ENCODE assay signal across 2 mouse cellular contexts in genomic region chr14:20637818-20638574, GRCm38 (mm10).
TF ChIP-seq lines count a peak whose summit lies in the region.

No protein-coding gene starts in this region.

TF ChIP-seq in CH12.LX, 34 proteins besides CTCF, POLR2A, EP300 and RAD21:
- TF ChIP-seq E2F4 (IDR thresholded peaks at IDR 0.05; ENCODE audit: insufficient replicate concordance, low read depth, low read length) (no peak), MAFK (IDR thresholded peaks at IDR 0.05; ENCODE audit: insufficient replicate concordance, low read length) (peak; percentile 91)

TF ChIP-seq in MEL, 35 proteins besides CTCF, POLR2A, EP300 and RAD21:
- TF ChIP-seq MAZ (IDR thresholded peaks at IDR 0.05; ENCODE audit: low read depth, low read length) (no peak), BHLHE40 (IDR thresholded peaks at IDR 0.05; ENCODE audit: borderline replicate concordance, low read depth, low read length) (no peak), TBP (IDR thresholded peaks at IDR 0.05; ENCODE audit: low read depth, low read length) (peak; percentile 80), NRF1 (IDR thresholded peaks at IDR 0.05; ENCODE audit: insufficient read depth, low read depth, low read length, poor library complexity, severe bottlenecking) (no peak), RCOR1 (IDR thresholded peaks at IDR 0.05; ENCODE audit: low read depth, low read length) (no peak), MAFK (IDR thresholded peaks at IDR 0.05; ENCODE audit: borderline replicate concordance, low read depth, low read length) (peak; percentile 76)
